In the genomic region with DNA sequence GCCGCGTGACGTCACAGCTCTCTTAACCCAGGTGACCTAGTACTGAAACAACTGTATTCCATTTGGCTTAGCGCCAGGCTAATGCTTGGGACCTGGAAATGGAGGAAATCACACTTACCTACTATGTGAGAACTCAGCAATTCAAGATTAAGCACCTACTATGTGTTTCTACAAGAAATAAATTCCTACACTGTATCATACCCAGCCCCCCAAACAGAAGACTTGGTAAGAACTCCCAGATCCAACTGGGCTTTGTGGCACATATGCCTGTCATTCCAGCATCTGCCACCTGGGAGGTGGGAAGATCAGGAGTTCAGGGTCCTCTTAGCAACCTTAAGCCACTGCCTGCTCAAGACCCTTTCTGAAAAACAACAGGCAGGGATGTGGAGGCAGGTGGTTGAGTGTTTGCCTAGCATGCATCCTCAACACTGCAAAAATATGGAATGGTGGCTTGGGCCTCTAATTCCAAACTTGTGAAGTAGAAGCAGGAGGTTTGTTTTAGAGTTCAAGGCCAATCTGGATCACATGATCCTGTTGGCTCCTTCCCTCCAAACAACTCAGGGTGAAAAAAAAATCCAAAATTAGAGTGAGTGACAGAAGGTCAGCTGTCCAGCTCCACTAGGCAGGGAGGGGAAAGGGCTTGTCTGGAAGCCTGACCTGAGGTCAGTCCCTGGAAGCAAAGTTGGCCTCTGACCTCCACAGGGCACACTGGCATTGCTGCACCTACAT, we compare ENCODE assay signal across 8 mouse cellular contexts. TPM values are rescaled to one million over a fixed set of nuclear protein-coding genes. Genes with fewer than 3 reads are reported as not detected.
DNase-seq lines count a peak whose midpoint lies in the region; ATAC-seq lines count a peak whose summit lies in the region.

No protein-coding gene starts in this region.

- H3K27me3 ChIP-seq in megakaryocyte, embryonic 14.5 days (replicated peaks), result no peaks in the 10 kb centered on the region
- no peaks in the 10 kb centered on the region for H3K27me3 ChIP-seq in forebrain, embryonic 11.5 days (ENCODE audit: control insufficient read depth, insufficient read depth, low read length)
- H3K27me3 ChIP-seq in liver, embryonic 13.5 days, result peaks cover 14% of the 10 kb centered on the region; the same call in 1 of the 2 replicates
- H3K27me3 ChIP-seq in stomach, embryonic 16.5 days (ENCODE audit: control insufficient read depth, insufficient read depth, low read length), result no peaks in the 10 kb centered on the region

- no peak for ATAC-seq in megakaryocyte, adult 5-6 weeks (ENCODE audit: poor library complexity, severe bottlenecking)
- 0 out of 2 replicates have a peak, but pooled peaks have one; percentile 7 for ATAC-seq in forebrain, embryonic 11.5 days (replicated peaks; ENCODE audit: low FRiP score)
- no peak for ATAC-seq in liver, embryonic 13.5 days (ENCODE audit: low read depth)
- no peak for ATAC-seq in stomach, embryonic 16.5 days (ENCODE audit: insufficient read depth, low FRiP score)

- peak overlapping the region; percentile 74; the same call in 1 of the 2 replicates for H3K9ac ChIP-seq in forebrain, embryonic 11.5 days (ENCODE audit: low read length)
- H3K9ac ChIP-seq in liver, embryonic 13.5 days, result peak overlapping the region; percentile 80
- H3K9ac ChIP-seq in stomach, embryonic 16.5 days (ENCODE audit: low read length), result peak overlapping the region; percentile 94

- peaks cover 81% of the 10 kb centered on the region for H3K4me1 ChIP-seq in megakaryocyte, embryonic 14.5 days
- H3K4me1 ChIP-seq in forebrain, embryonic 11.5 days (replicated peaks; ENCODE audit: control insufficient read depth, insufficient read depth, low read length), result peaks cover 7% of the 10 kb centered on the region; the same call in 1 of the 2 replicates
- peaks cover 63% of the 10 kb centered on the region for H3K4me1 ChIP-seq in liver, embryonic 13.5 days (replicated peaks)
- peaks cover 40% of the 10 kb centered on the region for H3K4me1 ChIP-seq in stomach, embryonic 16.5 days (ENCODE audit: control insufficient read depth, insufficient read depth, low read length)

- WGBS in forebrain, embryonic 11.5 days, result 4% methylated on average over 4 of the region's 4 CpGs
- 4% methylated on average over 4 of the region's 4 CpGs for WGBS in liver, embryonic 13.5 days (ENCODE audit: insufficient replicate concordance)
- WGBS in stomach, embryonic 16.5 days, result 2% methylated on average over 4 of the region's 4 CpGs

- peaks cover 10% of the 10 kb centered on the region for H3K36me3 ChIP-seq in megakaryocyte, embryonic 14.5 days (replicated peaks; ENCODE audit: low read length)
- H3K36me3 ChIP-seq in forebrain, embryonic 11.5 days (ENCODE audit: control insufficient read depth, insufficient read depth, low read length), result no peaks in the 10 kb centered on the region
- H3K36me3 ChIP-seq in liver, embryonic 13.5 days, result no peaks in the 10 kb centered on the region
- no peaks in the 10 kb centered on the region for H3K36me3 ChIP-seq in stomach, embryonic 16.5 days (ENCODE audit: control insufficient read depth, insufficient read depth, low read length)

- no peak overlapping the region for H3K27ac ChIP-seq in forebrain, embryonic 11.5 days (ENCODE audit: low read depth, low read length)
- H3K27ac ChIP-seq in liver, embryonic 13.5 days, result peak overlapping the region; percentile 77; the same call in 1 of the 2 replicates
- peak overlapping the region; percentile 96 for H3K27ac ChIP-seq in stomach, embryonic 16.5 days (ENCODE audit: low read length)

- H3K4me3 ChIP-seq in megakaryocyte, embryonic 14.5 days (replicated peaks), result peak overlapping the region; percentile 99
- peak overlapping the region; percentile 72 for H3K4me3 ChIP-seq in forebrain, embryonic 11.5 days (ENCODE audit: low read depth, low read length)
- peak overlapping the region; percentile 81 for H3K4me3 ChIP-seq in liver, embryonic 13.5 days (replicated peaks)
- peak overlapping the region; percentile 95 for H3K4me3 ChIP-seq in stomach, embryonic 16.5 days (replicated peaks; ENCODE audit: low read length)

- DNase-seq in forebrain, embryonic 11.5 days (ENCODE audit: low spot score), result no peak
- DNase-seq in liver, embryonic 13.5 days, result no peak
- no peak for DNase-seq in thymus, adult 18-20 months
- DNase-seq in frontal cortex, postnatal 14 days (ENCODE audit: low spot score in 2 of 2), result no peak
- DNase-seq in gastrocnemius, adult 8-10 months (ENCODE audit: low spot score in 2 of 2), result no peak

- H3K9me3 ChIP-seq in megakaryocyte, embryonic 14.5 days, result no peaks in the 10 kb centered on the region
- H3K9me3 ChIP-seq in forebrain, embryonic 11.5 days (ENCODE audit: control insufficient read depth, low read length), result no peaks in the 10 kb centered on the region
- H3K9me3 ChIP-seq in liver, embryonic 13.5 days (replicated peaks), result no peaks in the 10 kb centered on the region
- H3K9me3 ChIP-seq in stomach, embryonic 16.5 days (replicated peaks; ENCODE audit: control insufficient read depth, low read length), result no peaks in the 10 kb centered on the region

- peak overlapping the region; percentile 98 for H3K4me2 ChIP-seq in forebrain, embryonic 11.5 days (ENCODE audit: low read depth, low read length, severe bottlenecking)
- H3K4me2 ChIP-seq in liver, embryonic 13.5 days, result peak overlapping the region; percentile 97
- peak overlapping the region; percentile 86 for H3K4me2 ChIP-seq in stomach, embryonic 16.5 days (ENCODE audit: low read depth, low read length)

RNA-seq across cellular contexts. Expression of a gene that starts 0.5 kb away (rescaled TPM):
- polyA plus RNA-seq in megakaryocyte, embryonic 14.5 days (2012; ENCODE audit: insufficient read depth, low replicate concordance), result 4.0 and 8.4 TPM in 2 replicates
- total RNA-seq in megakaryocyte, adult 5-6 weeks (2015), result 7.5 and 8.9 TPM in 2 replicates
- total RNA-seq in megakaryocyte, adult 5-6 weeks (2017), result 2.8 and 3.0 TPM in 2 replicates
- 22.1 TPM in 2 replicates for polyA plus RNA-seq in forebrain, embryonic 11.5 days (2014; fragmentation: Nextera tagmentation; extraction: Ambion mirVana)
- polyA plus RNA-seq in liver, embryonic 13.5 days (2015; fragmentation: Nextera tagmentation; extraction: Ambion mirVana), result 4.7 and 4.8 TPM in 2 replicates
- polyA plus RNA-seq in stomach, embryonic 16.5 days (2015; fragmentation: Nextera tagmentation; extraction: Ambion mirVana), result 38.2 and 39.9 TPM in 2 replicates
- total RNA-seq in gastrocnemius, adult 8-10 months (2022), result 1 to 10 TPM in 1 of 4 experiments, under 1 TPM in 3; 0.46 to 1.1 (median 0.74) TPM

RNA-seq across cellular contexts. Expression of a gene that starts 17.4 kb away (rescaled TPM):
- polyA plus RNA-seq in megakaryocyte, embryonic 14.5 days (2012; ENCODE audit: insufficient read depth, low replicate concordance), result 31.3 and 39.8 TPM in 2 replicates
- 85.4 and 89.6 TPM in 2 replicates for total RNA-seq in megakaryocyte, adult 5-6 weeks (2015)
- total RNA-seq in megakaryocyte, adult 5-6 weeks (2017), result 165 and 171 TPM in 2 replicates
- polyA plus RNA-seq in forebrain, embryonic 11.5 days (2014; fragmentation: Nextera tagmentation; extraction: Ambion mirVana), result 93.4 and 94.8 TPM in 2 replicates
- 63.3 and 75.0 TPM in 2 replicates for polyA plus RNA-seq in liver, embryonic 13.5 days (2015; fragmentation: Nextera tagmentation; extraction: Ambion mirVana)
- polyA plus RNA-seq in stomach, embryonic 16.5 days (2015; fragmentation: Nextera tagmentation; extraction: Ambion mirVana), result 75.5 and 75.7 TPM in 2 replicates
- 1 to 10 TPM; 5.5 to 6.0 (median 5.8) TPM for total RNA-seq in gastrocnemius, adult 8-10 months (2022)

RNA-seq across cellular contexts. Expression of a gene that starts 25.4 kb away (rescaled TPM):
- polyA plus RNA-seq in megakaryocyte, embryonic 14.5 days (2012; ENCODE audit: insufficient read depth, low replicate concordance), result 62.4 and 63.4 TPM in 2 replicates
- 47.3 and 63.6 TPM in 2 replicates for total RNA-seq in megakaryocyte, adult 5-6 weeks (2015)
- total RNA-seq in megakaryocyte, adult 5-6 weeks (2017), result 44.5 and 50.3 TPM in 2 replicates
- 119 and 130 TPM in 2 replicates for polyA plus RNA-seq in forebrain, embryonic 11.5 days (2014; fragmentation: Nextera tagmentation; extraction: Ambion mirVana)
- 81.2 and 84.0 TPM in 2 replicates for polyA plus RNA-seq in liver, embryonic 13.5 days (2015; fragmentation: Nextera tagmentation; extraction: Ambion mirVana)
- polyA plus RNA-seq in stomach, embryonic 16.5 days (2015; fragmentation: Nextera tagmentation; extraction: Ambion mirVana), result 131 and 141 TPM in 2 replicates
- total RNA-seq in gastrocnemius, adult 8-10 months (2022), result 10 to 100 TPM; 53.7 to 58.9 (median 55.7) TPM

RNA-seq across cellular contexts. Expression of a gene that starts 38.7 kb away (rescaled TPM):
- 8.8 and 10.8 TPM in 2 replicates for polyA plus RNA-seq in megakaryocyte, embryonic 14.5 days (2012; ENCODE audit: insufficient read depth, low replicate concordance)
- total RNA-seq in megakaryocyte, adult 5-6 weeks (2015), result 9.6 and 15.3 TPM in 2 replicates
- total RNA-seq in megakaryocyte, adult 5-6 weeks (2017), result 19.5 and 20.5 TPM in 2 replicates
- polyA plus RNA-seq in forebrain, embryonic 11.5 days (2014; fragmentation: Nextera tagmentation; extraction: Ambion mirVana), result 4.2 and 4.8 TPM in 2 replicates
- polyA plus RNA-seq in liver, embryonic 13.5 days (2015; fragmentation: Nextera tagmentation; extraction: Ambion mirVana), result 9.6 and 9.7 TPM in 2 replicates
- polyA plus RNA-seq in stomach, embryonic 16.5 days (2015; fragmentation: Nextera tagmentation; extraction: Ambion mirVana), result 15.0 and 16.3 TPM in 2 replicates
- total RNA-seq in gastrocnemius, adult 8-10 months (2022), result 1 to 10 TPM; 1.3 to 2.3 (median 1.4) TPM

RNA-seq across cellular contexts. Expression of a gene that starts 52.0 kb away (rescaled TPM):
- polyA plus RNA-seq in megakaryocyte, embryonic 14.5 days (2012; ENCODE audit: insufficient read depth, low replicate concordance), result 5.3 and 7.9 TPM in 2 replicates
- 0.91 and 1.1 TPM in 2 replicates for total RNA-seq in megakaryocyte, adult 5-6 weeks (2015)
- 0.44 and 2.4 TPM in 2 replicates for total RNA-seq in megakaryocyte, adult 5-6 weeks (2017)
- 5.8 and 6.2 TPM in 2 replicates for polyA plus RNA-seq in forebrain, embryonic 11.5 days (2014; fragmentation: Nextera tagmentation; extraction: Ambion mirVana)
- 244 and 254 TPM in 2 replicates for polyA plus RNA-seq in liver, embryonic 13.5 days (2015; fragmentation: Nextera tagmentation; extraction: Ambion mirVana)
- 5.9 and 8.6 TPM in 2 replicates for polyA plus RNA-seq in stomach, embryonic 16.5 days (2015; fragmentation: Nextera tagmentation; extraction: Ambion mirVana)
- 1 to 10 TPM; 1.3 to 2.7 (median 1.8) TPM for total RNA-seq in gastrocnemius, adult 8-10 months (2022)
